Mouse (Mus musculus) megakaryocyte-erythroid progenitor cell, adult 5-6 weeks (primary cell): ENCODE data around the gene Oosp3. TPM values are rescaled to one million over a fixed set of nuclear protein-coding genes. Genes with fewer than 3 reads are reported as not detected.

Experiments
- ATAC-seq: replicated peaks from 2 replicates; pipeline ENCODE4 v1.8.0; 2016; ENCODE audit warnings: mild to moderate bottlenecking, inconsistent platforms; ENCODE audit not compliant: severe bottlenecking, poor library complexity, low FRiP score, low TSS enrichment
- total RNA-seq, 2 experiments: library from RNA; stranded (forward) in 1 of 2; stranded (reverse) in 1 of 2; fragments of 200-1000, 215-1000 nt in 1 of 2; fragments of >200 nt in 1 of 2; fragmentation: Nextera tagmentation in 1 of 2; gene quantifications; 2 replicates each; pipeline ENCODE4 v1.2.3; 2014 to 2017

Oosp3 gene
- not detected in 2 replicates for total RNA-seq (2014; fragmentation: Nextera tagmentation)
- not detected in 2 replicates for total RNA-seq (2017)

GRCm38 (mm10) chr19:11696755-11697154 lies at the start of gene Oosp3:
TSS of gene Oosp3 (plus strand) at chr19:11697055.
- no peak for ATAC-seq

GRCm38 (mm10) chr19:11649564-11649963 lies 47.3 kb upstream of the Oosp3 start:
- no peak for ATAC-seq

DNA sequence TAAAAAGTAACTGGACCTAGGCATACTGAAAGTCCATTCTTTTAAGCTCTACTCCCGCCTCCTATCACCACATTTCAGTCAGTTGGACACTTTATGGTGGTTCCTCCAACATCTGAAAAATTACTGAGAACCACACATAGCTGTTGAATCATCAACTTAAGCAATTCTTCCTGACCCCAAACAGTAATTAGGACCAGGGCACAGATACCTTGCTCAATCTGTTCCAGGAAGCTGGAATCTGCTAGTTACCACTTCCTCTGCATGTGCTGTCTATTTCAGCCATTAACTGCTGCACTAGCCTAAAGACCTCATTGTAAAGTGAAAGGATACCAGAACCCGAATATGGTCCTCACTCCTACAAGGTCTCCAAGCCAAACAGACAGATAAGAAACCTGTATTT lies 37.7 kb upstream of the Oosp3 start:
- ATAC-seq: no peak

- no peak for ATAC-seq
Observed at GRCm38 (mm10) chr19:11660459-11660858, 36.4 kb upstream of the Oosp3 start, which contains the start of gene Oosp2. TSS of gene Oosp2 (minus strand) at chr19:11660559.

GRCm38 (mm10) chr19:11661562-11661961 lies 35.3 kb upstream of the Oosp3 start:
- no peak for ATAC-seq

DNA sequence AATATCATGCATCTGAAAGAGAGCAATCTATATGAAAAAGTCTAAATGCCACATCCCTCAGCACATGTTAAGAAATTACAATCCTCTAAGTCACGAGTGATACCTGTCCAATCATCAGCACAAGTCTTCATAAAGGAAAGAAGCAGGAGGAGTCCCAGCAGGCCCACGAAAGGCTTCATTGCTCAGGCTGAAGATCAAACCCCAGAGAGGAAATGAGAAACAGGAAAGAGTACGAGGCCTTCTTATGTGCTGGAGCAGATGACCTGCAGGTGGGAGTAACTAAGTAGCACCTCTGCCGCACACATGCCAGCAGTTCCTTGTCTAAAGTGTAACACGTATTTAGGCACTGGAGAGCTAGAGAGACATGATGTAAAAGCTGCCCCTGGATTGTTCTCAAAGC lies 6.0 kb upstream of the Oosp3 start, which contains the start of gene Oosp1:
Oosp1 (minus strand) TSS at position 312 of the 400 bp plus-strand sequence.
- no peak for ATAC-seq

- ATAC-seq: no peak
Observed at GRCm38 (mm10) chr19:11691454-11691853, 5.4 kb upstream of the Oosp3 start.

- ATAC-seq: no peak
Observed at GRCm38 (mm10) chr19:11698342-11698741, 1.5 kb downstream of the Oosp3 start.

GRCm38 (mm10) chr19:11712451-11712850 lies 15.6 kb downstream of the Oosp3 start:
- no peak for ATAC-seq

DNA sequence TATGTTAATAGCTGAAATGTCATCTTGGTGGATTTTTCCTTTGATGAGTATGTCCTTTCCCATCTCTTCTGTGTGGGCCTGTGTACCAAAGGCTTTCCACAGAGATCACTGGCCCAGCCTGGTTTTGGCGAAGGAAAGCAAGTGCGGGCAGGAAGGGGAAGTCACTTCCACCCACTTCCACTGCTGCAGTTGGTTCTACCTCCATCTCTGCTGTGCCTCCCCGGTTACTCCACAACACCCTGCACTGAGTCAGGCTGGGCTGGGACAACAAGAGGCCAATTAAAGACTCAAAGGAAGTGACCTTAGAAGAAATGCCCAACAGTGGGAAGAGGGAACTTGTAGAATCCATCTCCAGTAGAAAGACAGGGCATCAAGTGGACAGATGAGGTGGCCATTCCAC lies 23.2 kb downstream of the Oosp3 start:
- ATAC-seq: no peak

DNA sequence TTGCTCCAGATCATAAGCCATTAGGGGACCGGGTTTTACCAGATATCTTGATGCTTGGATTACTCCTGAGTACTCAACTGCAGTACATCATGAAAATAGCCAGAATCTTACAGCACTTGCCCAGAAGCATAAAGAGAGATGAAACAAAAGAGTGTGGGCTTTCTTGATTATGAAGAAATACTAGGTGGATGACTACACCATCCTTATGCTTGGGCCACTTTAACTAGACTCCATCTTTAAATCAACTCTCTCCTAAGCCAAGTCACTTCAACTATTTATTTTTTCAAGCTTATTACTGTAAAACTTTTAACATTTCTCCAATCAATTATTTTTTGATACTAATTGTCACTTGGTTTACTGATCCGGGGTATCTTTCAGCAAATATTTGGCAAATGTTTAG lies 27.0 kb downstream of the Oosp3 start:
- ATAC-seq: no peak

DNA sequence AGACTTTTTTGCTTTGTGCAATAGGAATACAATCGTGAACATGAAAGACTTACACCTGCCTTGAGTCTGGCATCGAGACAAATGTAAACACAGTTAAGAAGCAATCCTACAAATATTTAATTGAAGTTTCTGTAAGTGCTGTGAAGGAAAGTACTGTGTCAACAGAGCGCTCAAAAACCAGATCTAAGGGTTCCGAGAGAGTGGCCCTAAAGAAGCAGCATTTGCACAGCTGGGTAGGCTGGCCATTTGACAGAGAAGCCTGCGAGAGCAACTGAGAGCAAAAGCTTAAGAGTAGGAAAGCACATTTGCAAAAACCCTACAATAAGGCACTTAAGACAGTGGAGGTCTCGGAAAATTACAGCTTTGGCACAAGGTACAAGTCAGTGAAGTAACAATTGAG lies 27.4 kb downstream of the Oosp3 start:
- ATAC-seq: no peak

DNA sequence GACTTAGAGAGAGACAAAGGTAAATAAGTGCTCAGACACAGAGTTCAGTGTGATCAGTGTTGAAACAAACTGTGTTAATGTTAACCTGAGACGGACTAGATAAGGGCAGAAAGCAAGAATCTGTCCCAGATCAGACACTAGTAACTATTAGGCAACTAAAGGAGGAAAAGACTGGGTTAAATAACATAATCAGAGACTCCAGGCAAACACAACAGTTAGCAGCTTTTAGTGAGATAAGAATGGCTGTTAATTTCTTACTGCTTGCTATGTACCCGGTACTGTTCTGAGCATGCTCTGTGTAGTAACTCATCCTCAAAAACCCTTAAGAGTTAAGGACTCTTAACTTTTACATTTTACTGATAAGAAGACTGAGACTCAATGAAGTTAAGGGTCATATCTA lies 29.1 kb downstream of the Oosp3 start:
- peak; percentile 94 for ATAC-seq

DNA sequence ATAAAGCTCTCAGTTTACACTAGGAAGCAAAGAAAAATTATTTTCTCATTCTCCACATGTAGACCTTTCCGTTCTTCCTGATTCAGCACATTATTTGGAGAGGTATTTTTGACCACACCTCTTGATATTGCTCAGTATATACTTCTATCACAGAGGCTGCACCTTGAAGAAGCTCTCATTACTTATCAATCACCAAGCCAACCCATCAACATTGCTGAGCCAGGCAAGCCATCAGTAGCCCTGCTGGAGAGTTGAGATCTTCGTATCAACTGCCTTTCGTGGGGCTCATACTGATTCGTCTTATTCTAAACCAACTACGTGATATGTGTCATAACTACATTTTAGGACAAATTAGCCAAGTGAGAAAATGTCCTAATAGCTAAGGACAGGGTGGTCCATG lies 30.4 kb downstream of the Oosp3 start:
- peak; percentile 82 for ATAC-seq

DNA sequence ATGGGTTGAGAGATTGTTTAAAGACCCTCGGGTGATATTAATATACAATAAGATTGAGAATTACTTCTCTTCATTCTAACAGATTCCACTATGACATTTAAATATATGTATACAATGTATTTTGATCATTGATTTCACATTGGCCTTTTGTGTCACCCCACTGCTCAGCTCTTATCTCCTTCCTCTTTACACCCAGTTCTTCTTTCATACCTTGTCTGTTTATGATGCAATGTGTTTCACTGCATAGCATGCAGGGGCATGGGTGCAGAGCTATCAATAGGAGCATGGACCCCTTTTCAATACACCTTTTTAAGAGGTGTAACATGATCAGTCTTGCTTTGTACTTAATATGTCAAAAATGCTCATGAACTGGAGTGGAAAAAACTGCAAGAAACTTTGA lies 33.4 kb downstream of the Oosp3 start:
- no peak for ATAC-seq

- no peak for ATAC-seq
Observed at GRCm38 (mm10) chr19:11736455-11736854, 39.6 kb downstream of the Oosp3 start.

DNA sequence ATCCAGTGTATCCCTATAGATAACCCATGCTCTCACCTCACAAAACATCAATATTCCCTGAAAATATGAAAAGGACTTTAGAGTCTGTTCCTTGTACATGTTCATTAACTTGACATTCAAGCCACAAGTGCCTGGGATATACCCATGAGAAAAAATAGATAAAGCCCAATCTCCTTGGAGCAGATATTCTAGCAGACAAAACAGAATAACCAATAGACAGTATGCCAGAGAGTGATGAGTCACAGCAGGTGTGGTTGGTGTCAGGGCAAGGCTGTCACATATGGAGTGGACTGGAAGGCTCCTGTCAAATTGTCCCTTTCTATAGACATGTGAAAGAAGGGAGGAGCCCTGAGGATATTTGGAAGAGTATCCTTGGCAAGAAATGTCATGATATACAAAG lies 48.8 kb downstream of the Oosp3 start:
- ATAC-seq: peak; percentile 91

- ATAC-seq: no peak
Observed at GRCm38 (mm10) chr19:11747298-11747697, 50.4 kb downstream of the Oosp3 start, which contains the start of gene Gif. TSS of gene Gif (plus strand) at chr19:11747554.
